Mouse (Mus musculus) layer of hippocampus, postnatal 14 days (tissue): ENCODE measurements around the gene Hsd17b12. TPM values are rescaled to one million over a fixed set of nuclear protein-coding genes. Genes with fewer than 3 reads are reported as not detected.

ENCODE experiments used
- DNase-seq, 2 experiments: peaks; one replicate each; pipeline ENCODE4 v3.0.0; 2021 to 2022; ENCODE audit warnings: low spot score in 2 of 2, mixed read lengths in 1 of 2
- microRNA-seq, 2 experiments: library from miRNA; unstranded; fragments of <30 nt; microRNA quantifications; one replicate each; pipeline ENCODE4 v1.2.0; 2021
- total RNA-seq, 2 experiments: library from RNA; stranded (reverse); gene quantifications; 2 replicates each; pipeline ENCODE4 v1.2.3; 2021

The Hsd17b12 gene
- total RNA-seq, 2 experiments from 2014 or later = 84.8 to 91.3 TPM

GRCm38 (mm10) chr2:94024637-94025036, 133.1 kb downstream of the Hsd17b12 start:
- DNase-seq = no peak

GRCm38 (mm10) chr2:94010335-94011291, 147.2 kb downstream of the Hsd17b12 start, which contains the start of gene Alkbh3:
Gene Alkbh3 (minus strand): TSS chr2:94010807.
- DNase-seq = peak; percentile 95 to 96

- DNase-seq = peak; percentile 88 to 93
Observed at GRCm38 (mm10) chr2:94002331-94002730, 155.4 kb downstream of the Hsd17b12 start.

- no peak for DNase-seq
Observed at GRCm38 (mm10) chr2:94001918-94002317, 155.8 kb downstream of the Hsd17b12 start.

- no peak for DNase-seq
Observed at GRCm38 (mm10) chr2:94001411-94001810, 156.4 kb downstream of the Hsd17b12 start.

GRCm38 (mm10) chr2:93996254-93996653, 161.5 kb downstream of the Hsd17b12 start, which contains the start of gene Gm27027:
Gene Gm27027 (minus strand): TSS chr2:93996354.
- DNase-seq = no peak

GRCm38 (mm10) chr2:93992810-93993209, 165.0 kb downstream of the Hsd17b12 start:
- DNase-seq = no peak

- DNase-seq = peak in 1 of 2 experiments; percentile 65
Observed at GRCm38 (mm10) chr2:93992259-93992658, 165.5 kb downstream of the Hsd17b12 start.

GRCm38 (mm10) chr2:93991336-93991735, 166.4 kb downstream of the Hsd17b12 start:
- DNase-seq = no peak

GRCm38 (mm10) chr2:93988440-93988839, 169.3 kb downstream of the Hsd17b12 start:
- no peak for DNase-seq

Small RNA genes within 50 kb of the gene (microRNA-seq; reads per million reads assigned to microRNA genes)
- 0 reads per million in 2 experiments for gene Gm23630

Other genes with a start within 250 kb of the Hsd17b12 start
- 10 to 100 TPM; 48.0 to 49.2 TPM for gene Gm13889, start 200.8 kb downstream of the Hsd17b12 start, total RNA-seq
- gene Gm27027, start 161.6 kb downstream of the Hsd17b12 start, total RNA-seq = not detected
- gene Alkbh3, start 147.2 kb downstream of the Hsd17b12 start, total RNA-seq = 10 to 100 TPM; 21.0 to 26.7 TPM
- 10 to 100 TPM; 34.6 to 36.5 TPM for gene Ttc17, start 248.7 kb upstream of the Hsd17b12 start, total RNA-seq